Mouse (Mus musculus): ENCODE data around the gene Gm20521. TPM values are rescaled to one million over a fixed set of nuclear protein-coding genes. Genes with fewer than 3 reads are reported as not detected.
"Not testable (repeated sequence)": the region's sequence is repeated elsewhere in the genome, so short reads cannot be mapped to it uniquely, and the experiment has no call there.

Gm20521 gene
- polyA plus RNA-seq, 1 experiment, result 1.6 TPM

- Histone ChIP-seq H3K4me3 (replicated peaks) (no peak overlapping the region), H3K4me1 (peaks cover 15% of the 10 kb centered on the region), H3K36me3 (replicated peaks; ENCODE audit: low read length) (no peaks in the 10 kb centered on the region), H3K9me3 (no peaks in the 10 kb centered on the region), H3K27me3 (replicated peaks) (peaks cover 80% of the 10 kb centered on the region)
- no peak for TF ChIP-seq FLI1 (IDR thresholded peaks at IDR 0.05; ENCODE audit: low read length)
- no peak for TF ChIP-seq GATA1 (IDR thresholded peaks at IDR 0.05; ENCODE audit: borderline replicate concordance, low read length)
These were observed 59.2 kb downstream of the Gm20521 start for GRCm38 (mm10) chr14:54942479-54942878.

- Histone ChIP-seq H3K27me3 (replicated peaks) (peaks cover 75% of the 10 kb centered on the region), H3K4me1 (peaks cover 11% of the 10 kb centered on the region), H3K36me3 (replicated peaks; ENCODE audit: low read length) (no peaks in the 10 kb centered on the region), H3K9me3 (no peaks in the 10 kb centered on the region), H3K4me3 (replicated peaks) (no peak overlapping the region)
- TF ChIP-seq FLI1 (IDR thresholded peaks at IDR 0.05; ENCODE audit: low read length) (no peak), GATA1 (IDR thresholded peaks at IDR 0.05; ENCODE audit: borderline replicate concordance, low read length) (no peak)
These were observed 60.7 kb downstream of the Gm20521 start for GRCm38 (mm10) chr14:54943971-54944370.

GRCm38 (mm10) chr14:54944939-54945338 is 61.7 kb downstream of the Gm20521 start:
- Histone ChIP-seq H3K9me3 (no peaks in the 10 kb centered on the region), H3K4me1 (peaks cover 8% of the 10 kb centered on the region), H3K27me3 (replicated peaks) (peaks cover 77% of the 10 kb centered on the region), H3K36me3 (replicated peaks; ENCODE audit: low read length) (no peaks in the 10 kb centered on the region), H3K4me3 (replicated peaks) (no peak overlapping the region)
- TF ChIP-seq GATA1 (IDR thresholded peaks at IDR 0.05; ENCODE audit: borderline replicate concordance, low read length) (no peak), FLI1 (IDR thresholded peaks at IDR 0.05; ENCODE audit: low read length) (no peak)

GRCm38 (mm10) chr14:54945975-54946704 is 62.9 kb downstream of the Gm20521 start:
- Histone ChIP-seq H3K4me3 (replicated peaks) (no peak overlapping the region), H3K4me1 (peaks cover 5% of the 10 kb centered on the region), H3K36me3 (replicated peaks; ENCODE audit: low read length) (no peaks in the 10 kb centered on the region), H3K27me3 (replicated peaks) (peaks cover 74% of the 10 kb centered on the region), H3K9me3 (no peaks in the 10 kb centered on the region)
- TF ChIP-seq GATA1 (IDR thresholded peaks at IDR 0.05; ENCODE audit: borderline replicate concordance, low read length), result no peak
- TF ChIP-seq FLI1 (IDR thresholded peaks at IDR 0.05; ENCODE audit: low read length), result no peak

GRCm38 (mm10) chr14:54947008-54947407 is 63.8 kb downstream of the Gm20521 start:
- H3K36me3 ChIP-seq (replicated peaks; ENCODE audit: low read length); H3K4me3 ChIP-seq (replicated peaks); H3K9me3 ChIP-seq; H3K4me1 ChIP-seq: not testable (repeated sequence)
- H3K27me3 ChIP-seq (replicated peaks), result peaks cover 73% of the 10 kb centered on the region

Other genes starting within 250 kb of the Gm20521 start
- not detected in 2 replicates for gene Gm17606, start 242.5 kb upstream of the Gm20521 start, polyA plus RNA-seq (2012; ENCODE audit: insufficient read depth, low replicate concordance)
- gene Cdh24, start 242.1 kb upstream of the Gm20521 start, polyA plus RNA-seq (2012; ENCODE audit: insufficient read depth, low replicate concordance), result 2.7 and 5.5 TPM in 2 replicates
- gene 1700123O20Rik, start 197.2 kb upstream of the Gm20521 start, polyA plus RNA-seq (2012; ENCODE audit: insufficient read depth, low replicate concordance), result 28.9 and 131 TPM in 2 replicates
- gene Acin1, start 196.5 kb upstream of the Gm20521 start, polyA plus RNA-seq (2012; ENCODE audit: insufficient read depth, low replicate concordance), result 85.2 and 218 TPM in 2 replicates
- gene Gm29776, start 184.6 kb upstream of the Gm20521 start, polyA plus RNA-seq (2012; ENCODE audit: insufficient read depth, low replicate concordance), result not detected in 2 replicates
- gene Cebpe, start 171.3 kb upstream of the Gm20521 start, polyA plus RNA-seq (2012; ENCODE audit: insufficient read depth, low replicate concordance), result 17.3 TPM in 1 of 2 replicates, not detected in the other
- gene Slc7a8, start 101.5 kb upstream of the Gm20521 start, polyA plus RNA-seq (2012; ENCODE audit: insufficient read depth, low replicate concordance), result 4.4 and 13.9 TPM in 2 replicates
- not detected in 2 replicates for gene Rnf212b, start 69.3 kb upstream of the Gm20521 start, polyA plus RNA-seq (2012; ENCODE audit: insufficient read depth, low replicate concordance)
- gene Homez, start 12.5 kb upstream of the Gm20521 start, polyA plus RNA-seq (2012; ENCODE audit: insufficient read depth, low replicate concordance), result 1.6 and 2.1 TPM in 2 replicates
- 1.7 and 2.8 TPM in 2 replicates for gene Ppp1r3e, start 5.9 kb upstream of the Gm20521 start, polyA plus RNA-seq (2012; ENCODE audit: insufficient read depth, low replicate concordance)
- gene Bcl2l2, start 64 bp upstream of the Gm20521 start, polyA plus RNA-seq (2012; ENCODE audit: insufficient read depth, low replicate concordance), result 15.0 and 39.5 TPM in 2 replicates
- 94.8 and 258 TPM in 2 replicates for gene Pabpn1, start 9.1 kb downstream of the Gm20521 start, polyA plus RNA-seq (2012; ENCODE audit: insufficient read depth, low replicate concordance)
- gene Slc22a17, start 29.7 kb downstream of the Gm20521 start, polyA plus RNA-seq (2012; ENCODE audit: insufficient read depth, low replicate concordance), result 0.93 and 1.1 TPM in 2 replicates
- gene Efs, start 42.7 kb downstream of the Gm20521 start, polyA plus RNA-seq (2012; ENCODE audit: insufficient read depth, low replicate concordance), result not detected in 2 replicates
- not detected in 2 replicates for gene Il25, start 49.3 kb downstream of the Gm20521 start, polyA plus RNA-seq (2012; ENCODE audit: insufficient read depth, low replicate concordance)
- gene Cmtm5, start 52.8 kb downstream of the Gm20521 start, polyA plus RNA-seq (2012; ENCODE audit: insufficient read depth, low replicate concordance), result not detected in 2 replicates
- gene Myh6, start 83.5 kb downstream of the Gm20521 start, polyA plus RNA-seq (2012; ENCODE audit: insufficient read depth, low replicate concordance), result not detected in 2 replicates
- not detected in 2 replicates for gene Gm17428, start 93.5 kb downstream of the Gm20521 start, polyA plus RNA-seq (2012; ENCODE audit: insufficient read depth, low replicate concordance)
- gene Myh7, start 111.2 kb downstream of the Gm20521 start, polyA plus RNA-seq (2012; ENCODE audit: insufficient read depth, low replicate concordance), result not detected in 2 replicates
- gene Ngdn, start 132.0 kb downstream of the Gm20521 start, polyA plus RNA-seq (2012; ENCODE audit: insufficient read depth, low replicate concordance), result 6.0 and 37.4 TPM in 2 replicates
- gene Zfhx2, start 208.9 kb downstream of the Gm20521 start, polyA plus RNA-seq (2012; ENCODE audit: insufficient read depth, low replicate concordance), result 10.0 and 16.4 TPM in 2 replicates
- 2.4 and 2.9 TPM in 2 replicates for gene Thtpa, start 211.3 kb downstream of the Gm20521 start, polyA plus RNA-seq (2012; ENCODE audit: insufficient read depth, low replicate concordance)
- 8.5 and 13.4 TPM in 2 replicates for gene Ap1g2, start 223.2 kb downstream of the Gm20521 start, polyA plus RNA-seq (2012; ENCODE audit: insufficient read depth, low replicate concordance)
- gene Jph4, start 233.5 kb downstream of the Gm20521 start, polyA plus RNA-seq (2012; ENCODE audit: insufficient read depth, low replicate concordance), result 0.21 and 1.4 TPM in 2 replicates

All from megakaryocyte, embryonic 14.5 days (primary cell).